Mouse (Mus musculus) gastrocnemius, postnatal 14 days (tissue): ENCODE results near the gene Fbxl13. TPM values are rescaled to one million over a fixed set of nuclear protein-coding genes. Genes with fewer than 3 reads are reported as not detected.

ENCODE experiments used
- DNase-seq: peaks from one replicate; pipeline ENCODE4 v3.0.0; 2021; ENCODE audit warnings: mixed read lengths
- intact Hi-C: fragments of 180-260 bp; cut with DNase I; formaldehyde crosslinking; loops from one replicate; pipeline ENCODE4 v1.15.1; 2025; ENCODE audit warnings: low total_unique reads
- total RNA-seq, 2 experiments: library from RNA; stranded (reverse); gene quantifications; 2 replicates each; pipeline ENCODE4 v1.2.3; 2021

The Fbxl13 gene
- total RNA-seq, 2 experiments from 2014 or later = 0.16 to 0.22 TPM

DNA sequence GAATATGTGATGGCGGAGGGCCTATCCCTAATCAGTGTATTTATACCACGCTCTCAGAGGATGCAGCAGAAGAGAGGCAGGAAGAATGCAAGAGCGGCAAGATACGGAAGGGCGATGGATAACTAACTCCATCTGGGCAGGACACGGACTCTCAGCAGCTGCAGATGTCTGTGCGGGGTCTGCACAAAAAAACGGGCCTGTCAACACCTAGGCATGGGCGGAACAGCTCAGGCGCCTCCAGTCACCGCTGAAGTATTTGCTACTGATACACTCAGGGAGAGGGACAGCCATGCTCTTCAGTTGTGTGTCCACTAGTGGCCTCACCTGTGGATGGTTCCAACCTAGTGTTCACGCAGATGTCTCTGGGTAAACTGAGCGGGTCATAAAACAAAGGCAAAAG, 57.2 kb downstream of the Fbxl13 start:
- peak; percentile 5 for DNase-seq
- intact Hi-C loops = loop anchor here (5.0 to 10.0 kb wide), 2 partner anchors 156 to 323 kb away; no protein-coding TSS in a partner anchor

GRCm38 (mm10) chr5:21587683-21588082, 57.8 kb downstream of the Fbxl13 start:
- no peak for DNase-seq
- intact Hi-C loops = loop anchor here (5.0 to 10.0 kb wide), 2 partner anchors 155 to 323 kb away; no protein-coding TSS in a partner anchor

- intact Hi-C loops = loop anchor here (5.0 to 10.0 kb wide), 2 partner anchors 154 to 322 kb away; no protein-coding TSS in a partner anchor
- DNase-seq = peak; percentile 52
These were observed 58.7 kb downstream of the Fbxl13 start for GRCm38 (mm10) chr5:21586763-21587162.

DNA sequence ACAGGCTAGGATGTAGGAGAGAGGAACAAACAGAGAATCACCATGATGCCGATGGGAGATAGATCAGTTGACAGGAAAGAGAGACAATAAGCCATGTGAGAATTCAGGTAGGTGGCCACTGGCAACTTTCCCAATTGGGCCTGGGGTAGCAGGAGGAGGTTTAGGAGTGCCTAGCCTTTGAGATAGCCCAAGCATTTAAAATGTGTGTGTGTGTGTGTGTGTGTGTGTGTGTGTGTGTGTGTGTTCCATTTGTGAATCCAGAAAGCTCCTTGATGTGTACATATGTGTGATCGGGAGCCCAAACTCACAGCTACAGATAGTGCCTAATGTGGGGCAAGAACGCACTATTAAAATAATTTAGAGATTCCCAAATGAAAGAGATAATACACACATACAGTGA, 67.3 kb downstream of the Fbxl13 start:
- intact Hi-C loops = no loop called here
- DNase-seq = no peak

DNA sequence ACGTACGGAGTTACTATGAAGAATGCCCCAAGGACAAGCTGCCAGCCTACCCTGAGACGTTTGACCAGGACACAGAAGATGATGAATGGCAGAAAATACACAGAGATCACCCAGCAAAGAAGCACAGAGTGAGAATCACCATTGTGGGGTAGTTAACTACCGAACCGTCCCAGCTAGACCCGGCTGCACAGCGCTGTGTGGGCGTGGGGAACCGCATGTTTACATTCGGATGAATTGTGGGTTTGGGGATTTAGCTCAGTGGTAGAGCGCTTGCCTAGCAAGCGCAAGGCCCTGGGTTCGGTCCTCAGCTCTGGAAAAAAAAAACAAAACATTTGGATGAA, 70.3 kb downstream of the Fbxl13 start:
- no peak for DNase-seq
- intact Hi-C loops = no loop called here

GRCm38 (mm10) chr5:21574386-21575209, 70.8 kb downstream of the Fbxl13 start:
- intact Hi-C loops = no loop called here
- no peak for DNase-seq

GRCm38 (mm10) chr5:21572764-21573416, 72.5 kb downstream of the Fbxl13 start:
- no peak for DNase-seq
- intact Hi-C loops = no loop called here

- intact Hi-C loops = no loop called here
- no peak for DNase-seq
These were observed 77.7 kb downstream of the Fbxl13 start for GRCm38 (mm10) chr5:21567784-21568183.

- intact Hi-C loops = no loop called here
- DNase-seq = no peak
These were observed 79.9 kb downstream of the Fbxl13 start for GRCm38 (mm10) chr5:21565392-21566065.

DNA sequence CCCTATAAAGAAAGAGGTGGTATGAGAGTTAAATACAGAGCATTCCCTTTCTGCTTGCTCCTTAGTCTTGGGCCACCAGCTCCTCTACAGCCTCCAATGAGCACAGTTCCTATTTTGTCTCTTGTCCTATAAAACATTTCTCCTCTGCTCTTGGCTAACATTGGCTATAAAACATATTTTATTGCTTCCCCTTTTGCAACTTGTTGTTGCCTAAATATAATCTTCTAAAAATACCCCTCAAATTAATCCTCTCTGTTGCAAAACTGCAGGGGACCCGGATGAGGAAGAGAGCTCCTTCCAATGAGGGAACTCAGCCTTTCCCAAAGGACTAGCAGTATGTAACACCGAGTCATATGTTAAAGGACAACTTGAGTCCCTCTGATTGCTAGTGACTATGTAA, 81.5 kb downstream of the Fbxl13 start:
- intact Hi-C loops = no loop called here
- DNase-seq = no peak

DNA sequence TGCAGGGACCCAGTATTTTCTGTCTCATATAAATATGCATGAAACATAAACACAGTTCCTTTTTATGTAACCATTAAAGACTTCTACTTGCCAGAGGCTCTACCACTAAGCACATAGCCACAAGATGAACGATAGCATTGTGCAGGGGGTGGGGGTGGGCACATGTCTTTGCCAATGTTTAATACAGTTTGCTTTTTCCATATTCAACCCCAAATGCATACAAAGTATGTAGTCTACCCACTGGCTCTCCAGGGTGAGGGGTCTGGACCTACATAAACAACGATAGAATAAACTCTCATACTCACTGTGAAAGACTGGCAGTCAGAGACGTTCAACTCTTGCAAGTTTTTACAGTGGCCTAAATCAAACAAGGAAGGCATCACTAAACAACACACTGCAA, 88.9 kb downstream of the Fbxl13 start:
- intact Hi-C loops = no loop called here
- DNase-seq = no peak

GRCm38 (mm10) chr5:21554732-21555131, 90.7 kb downstream of the Fbxl13 start:
- no peak for DNase-seq
- intact Hi-C loops = no loop called here

GRCm38 (mm10) chr5:21553685-21554084, 91.7 kb downstream of the Fbxl13 start:
- DNase-seq = no peak

GRCm38 (mm10) chr5:21547005-21547404, 98.4 kb downstream of the Fbxl13 start:
- intact Hi-C loops = no loop called here
- no peak for DNase-seq

More at GRCm38 (mm10) chr5:21553685-21554084, 91.7 kb downstream of the Fbxl13 start:
- intact Hi-C loops = no loop called here

DNA sequence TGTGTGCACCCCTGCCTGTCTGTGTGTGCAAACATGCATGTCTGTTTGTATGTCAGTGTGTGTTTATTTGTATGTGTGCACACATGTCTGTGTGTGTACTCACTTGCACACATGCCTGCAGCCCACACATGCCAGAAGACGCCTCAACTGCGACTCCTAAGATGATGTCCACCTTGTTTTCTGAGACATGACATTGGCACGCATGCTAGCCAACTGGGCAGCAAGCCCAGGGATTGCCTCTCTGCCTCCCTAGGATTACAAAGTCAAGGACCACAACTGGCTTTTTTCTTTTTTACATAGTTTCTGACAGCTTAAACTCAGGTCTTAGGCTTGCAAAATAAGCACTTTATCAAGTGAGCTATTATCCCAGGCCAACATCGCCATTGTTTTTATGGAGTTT, 99.6 kb downstream of the Fbxl13 start:
- no peak for DNase-seq
- intact Hi-C loops = no loop called here

- no peak for DNase-seq
- intact Hi-C loops = no loop called here
These were observed 100.2 kb downstream of the Fbxl13 start for GRCm38 (mm10) chr5:21545227-21545626.

- intact Hi-C loops = no loop called here
- peak; percentile 50 for DNase-seq
These were observed 100.6 kb downstream of the Fbxl13 start for GRCm38 (mm10) chr5:21544821-21545220.

DNA sequence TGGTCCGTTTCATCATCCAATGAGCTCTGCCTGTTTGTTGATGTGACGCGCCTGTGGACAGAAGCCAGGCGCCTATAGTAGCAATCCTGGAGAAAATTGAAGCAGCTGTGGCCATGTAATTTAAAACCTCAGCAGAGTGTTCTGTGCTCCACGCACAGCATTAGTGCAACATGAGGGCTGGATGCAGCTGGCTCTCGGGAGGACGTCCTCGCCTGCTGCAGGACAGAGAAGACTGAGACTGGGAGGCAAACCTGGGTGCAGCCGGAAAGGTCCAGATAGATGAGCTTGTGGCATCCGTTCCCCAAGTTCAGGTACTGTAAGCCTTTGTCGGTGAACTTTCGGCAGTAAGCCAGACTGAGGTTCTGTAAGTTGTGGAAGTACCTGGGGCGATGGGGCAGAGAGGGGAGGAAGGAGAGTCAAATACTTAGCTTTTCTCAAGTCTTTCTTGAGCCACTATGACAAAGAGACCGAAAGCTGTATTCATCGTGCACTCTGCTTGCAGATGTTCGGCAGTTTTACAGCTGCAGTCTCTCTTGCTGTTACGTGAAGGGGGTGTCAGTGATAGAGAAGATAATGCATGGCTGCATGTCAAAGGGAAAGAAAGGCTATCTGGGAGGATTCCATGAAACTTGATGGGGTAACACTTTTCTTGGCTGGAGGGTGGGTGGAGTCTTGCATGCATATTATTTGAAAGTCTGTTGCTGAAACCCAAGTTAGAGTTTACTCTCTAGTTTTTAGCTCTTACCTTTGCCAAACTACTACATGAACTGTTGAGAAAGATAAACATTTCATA, 101.8 kb downstream of the Fbxl13 start, which contains the start of gene Lrrc17:
Lrrc17 (plus strand) TSS at position 151 of the 793 bp plus-strand sequence.
- DNase-seq = peak; percentile 44
- intact Hi-C loops = no loop called here

DNA sequence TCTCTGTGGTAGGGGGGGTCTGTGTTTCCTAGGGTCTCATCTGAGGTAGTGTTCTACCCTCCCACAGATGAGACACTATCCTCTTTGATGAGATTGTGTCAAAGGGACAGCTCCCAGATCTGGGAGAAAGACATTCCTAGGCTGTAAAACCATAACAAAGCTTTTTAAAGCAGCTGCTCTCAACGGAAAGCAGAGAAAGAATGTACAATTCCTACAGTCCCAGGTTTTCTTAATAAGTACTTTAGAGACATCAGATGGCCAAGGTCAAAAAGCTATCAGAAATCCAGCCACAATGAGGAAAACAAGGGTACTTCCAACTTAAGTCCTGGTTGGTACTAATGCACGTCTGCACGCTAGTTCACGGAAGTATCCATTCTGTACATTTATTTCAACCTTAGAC, 103.2 kb downstream of the Fbxl13 start:
- DNase-seq = no peak
- intact Hi-C loops = no loop called here
